Mouse (Mus musculus): ENCODE measurements around the gene Prss57. TPM values are rescaled to one million over a fixed set of nuclear protein-coding genes. Genes with fewer than 3 reads are reported as not detected.

The Prss57 gene
- polyA plus RNA-seq, 1 experiment from 2014 or later: not detected

- Histone ChIP-seq H3K9ac (ENCODE audit: low read depth, low read length) (no peak overlapping the region), H3K27me3 (ENCODE audit: control insufficient read depth, insufficient read depth, low read length) (peaks cover 10% of the 10 kb centered on the region; the same call in 1 of the 2 replicates)
- WGBS: 2% methylated on average over 12 of the region's 13 CpGs
Observed at GRCm38 (mm10) chr10:79780664-79781015, 10.1 kb downstream of the Prss57 start.

GRCm38 (mm10) chr10:79779784-79780663 lies 10.7 kb downstream of the Prss57 start:
- Histone ChIP-seq H3K9ac (ENCODE audit: low read depth, low read length) (no peak overlapping the region; the same call in 1 of the 2 replicates), H3K27me3 (ENCODE audit: control insufficient read depth, insufficient read depth, low read length) (peaks cover 10% of the 10 kb centered on the region; the same call in 1 of the 2 replicates), H3K4me2 (replicated peaks; ENCODE audit: low read depth, low read length) (peak overlapping the region; percentile 77), H3K4me3 (ENCODE audit: low read length) (peak overlapping the region; percentile 43), H3K27ac (ENCODE audit: low read depth, low read length) (no peak overlapping the region), H3K9me3 (ENCODE audit: control insufficient read depth, low read length) (no peaks in the 10 kb centered on the region), H3K36me3 (ENCODE audit: control insufficient read depth, insufficient read depth, low read length) (no peaks in the 10 kb centered on the region), H3K4me1 (ENCODE audit: control insufficient read depth, insufficient read depth, low read length) (peaks cover 21% of the 10 kb centered on the region)
- WGBS: 3% methylated on average over 55 of the region's 55 CpGs
- peak; percentile 89 for ATAC-seq (ENCODE audit: low FRiP score, low TSS enrichment)

More at GRCm38 (mm10) chr10:79780664-79781015, 10.1 kb downstream of the Prss57 start:
- Histone ChIP-seq H3K4me2 (replicated peaks; ENCODE audit: low read depth, low read length) (peak overlapping the region; percentile 77), H3K4me1 (ENCODE audit: control insufficient read depth, insufficient read depth, low read length) (peaks cover 21% of the 10 kb centered on the region), H3K36me3 (ENCODE audit: control insufficient read depth, insufficient read depth, low read length) (no peaks in the 10 kb centered on the region), H3K4me3 (ENCODE audit: low read length) (peak overlapping the region; percentile 43), H3K27ac (ENCODE audit: low read depth, low read length) (no peak overlapping the region), H3K9me3 (ENCODE audit: control insufficient read depth, low read length) (no peaks in the 10 kb centered on the region)
- no peak for ATAC-seq (ENCODE audit: low FRiP score, low TSS enrichment)

GRCm38 (mm10) chr10:79779193-79779592 lies 11.6 kb downstream of the Prss57 start:
- Histone ChIP-seq H3K4me1 (ENCODE audit: control insufficient read depth, insufficient read depth, low read length) (peaks cover 21% of the 10 kb centered on the region), H3K27ac (ENCODE audit: low read depth, low read length) (no peak overlapping the region), H3K27me3 (ENCODE audit: control insufficient read depth, insufficient read depth, low read length) (peaks cover 8% of the 10 kb centered on the region; the same call in 1 of the 2 replicates), H3K9ac (ENCODE audit: low read depth, low read length) (no peak overlapping the region), H3K36me3 (ENCODE audit: control insufficient read depth, insufficient read depth, low read length) (no peaks in the 10 kb centered on the region), H3K9me3 (ENCODE audit: control insufficient read depth, low read length) (no peaks in the 10 kb centered on the region), H3K4me2 (replicated peaks; ENCODE audit: low read depth, low read length) (no peak overlapping the region), H3K4me3 (ENCODE audit: low read length) (no peak overlapping the region)
- 36% methylated on average over 2 of the region's 2 CpGs for WGBS
- no peak for ATAC-seq (ENCODE audit: low FRiP score, low TSS enrichment)

DNA sequence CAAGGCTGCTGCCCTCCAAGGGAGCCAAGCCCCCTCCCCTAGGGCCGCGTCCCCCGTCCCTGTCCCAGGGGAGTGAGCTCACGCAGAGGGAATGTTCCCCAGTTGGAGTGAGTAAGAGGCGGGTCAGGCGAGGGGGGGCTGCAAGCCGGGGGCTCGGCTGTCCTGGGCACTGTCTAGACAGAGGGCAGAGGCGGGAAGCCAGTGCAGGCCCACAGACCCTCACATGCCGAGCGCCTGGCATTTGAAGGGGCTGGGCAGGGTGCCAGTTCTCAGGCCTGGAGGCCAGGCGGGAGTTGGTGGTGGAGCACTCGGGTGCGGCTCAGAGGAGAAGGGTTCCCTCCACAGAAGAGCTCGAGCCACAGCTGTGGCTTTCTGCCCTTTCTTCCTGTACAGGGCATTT lies 12.8 kb downstream of the Prss57 start:
- Histone ChIP-seq H3K36me3 (ENCODE audit: control insufficient read depth, insufficient read depth, low read length) (no peaks in the 10 kb centered on the region), H3K4me1 (ENCODE audit: control insufficient read depth, insufficient read depth, low read length) (peaks cover 21% of the 10 kb centered on the region), H3K4me2 (replicated peaks; ENCODE audit: low read depth, low read length) (peak overlapping the region; percentile 72), H3K27me3 (ENCODE audit: control insufficient read depth, insufficient read depth, low read length) (peaks cover 8% of the 10 kb centered on the region; the same call in 1 of the 2 replicates), H3K4me3 (ENCODE audit: low read length) (peak overlapping the region; percentile 53; the same call in 1 of the 2 replicates), H3K9me3 (ENCODE audit: control insufficient read depth, low read length) (no peaks in the 10 kb centered on the region), H3K9ac (ENCODE audit: low read depth, low read length) (peak overlapping the region; percentile 28; the same call in 1 of the 2 replicates), H3K27ac (ENCODE audit: low read depth, low read length) (no peak overlapping the region)
- no peak for ATAC-seq (ENCODE audit: low FRiP score, low TSS enrichment)
- WGBS: 15% methylated on average over 15 of the region's 15 CpGs

GRCm38 (mm10) chr10:79777103-79777531 lies 13.6 kb downstream of the Prss57 start, which contains the start of gene Fstl3:
Fstl3 (plus strand) TSS chr10:79777272.
- WGBS: 1% methylated on average over 39 of the region's 39 CpGs
- peak within 1 kb of the TSS; percentile 64 for H3K9ac ChIP-seq (ENCODE audit: low read depth, low read length)
- H3K4me1 ChIP-seq (ENCODE audit: control insufficient read depth, insufficient read depth, low read length): peaks cover 21% of the 10 kb centered on the region
- H3K4me2 ChIP-seq (replicated peaks; ENCODE audit: low read depth, low read length): peak within 1 kb of the TSS; percentile 72
- no peak within 1 kb of the TSS for H3K27ac ChIP-seq (ENCODE audit: low read depth, low read length)
- peak within 1 kb of the TSS; percentile 53 for H3K4me3 ChIP-seq (ENCODE audit: low read length)
- H3K36me3 ChIP-seq (ENCODE audit: control insufficient read depth, insufficient read depth, low read length): no peaks in the 10 kb centered on the region
- peaks cover 8% of the 10 kb centered on the region; the same call in 1 of the 2 replicates for H3K27me3 ChIP-seq (ENCODE audit: control insufficient read depth, insufficient read depth, low read length)
- no peak for ATAC-seq (ENCODE audit: low FRiP score, low TSS enrichment)
- H3K9me3 ChIP-seq (ENCODE audit: control insufficient read depth, low read length): no peaks in the 10 kb centered on the region; the same call in 1 of the 2 replicates

DNA sequence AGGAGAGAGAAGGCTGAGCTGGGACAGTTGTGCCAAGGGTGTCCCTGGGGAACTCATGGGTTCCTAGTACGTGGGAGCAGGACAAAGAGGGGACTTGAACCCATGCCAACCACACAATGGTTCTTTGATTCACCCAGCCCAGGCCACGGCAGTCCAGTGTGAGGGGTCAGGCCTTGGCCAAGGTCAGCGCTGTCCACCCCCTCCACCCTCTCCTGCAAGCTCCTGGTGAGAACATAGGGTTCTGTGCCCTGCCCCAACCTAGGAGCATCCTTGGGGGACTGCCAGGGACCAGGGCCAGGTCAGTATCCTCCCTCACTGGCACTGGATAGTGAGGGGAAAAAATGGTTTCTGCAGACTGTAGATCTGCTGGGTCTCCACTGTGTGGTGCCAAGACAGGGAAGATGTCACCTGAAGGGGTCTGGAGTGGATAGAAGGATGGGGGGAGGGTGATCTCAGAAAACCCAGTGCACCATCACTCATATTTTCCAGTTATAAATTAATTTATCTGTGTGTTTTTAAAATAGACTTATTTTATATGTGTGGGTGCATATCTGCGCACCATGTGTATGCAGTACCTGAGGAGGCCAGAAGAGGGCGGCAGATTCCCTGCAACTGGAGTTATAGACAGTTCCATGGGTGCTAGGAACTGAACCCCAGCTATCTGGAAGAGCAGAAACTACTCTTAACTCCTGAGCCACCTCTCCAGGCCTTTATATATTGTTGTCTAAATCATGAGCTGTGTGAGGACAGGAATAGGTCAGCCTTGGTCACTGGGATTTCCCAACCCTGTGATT lies 16.1 kb downstream of the Prss57 start:
- 67% methylated on average over 5 of the region's 5 CpGs for WGBS
- H3K4me1 ChIP-seq (ENCODE audit: control insufficient read depth, insufficient read depth, low read length): peaks cover 11% of the 10 kb centered on the region
- no peak overlapping the region for H3K9ac ChIP-seq (ENCODE audit: low read depth, low read length)
- H3K36me3 ChIP-seq (ENCODE audit: control insufficient read depth, insufficient read depth, low read length): no peaks in the 10 kb centered on the region
- H3K27me3 ChIP-seq (ENCODE audit: control insufficient read depth, insufficient read depth, low read length): 0 out of 2 replicates have a peak, but pooled peaks cover 4% of the 10 kb centered on the region
- H3K27ac ChIP-seq (ENCODE audit: low read depth, low read length): no peak overlapping the region
- no peak overlapping the region for H3K4me2 ChIP-seq (replicated peaks; ENCODE audit: low read depth, low read length)
- no peaks in the 10 kb centered on the region; the same call in 1 of the 2 replicates for H3K9me3 ChIP-seq (ENCODE audit: control insufficient read depth, low read length)
- no peak overlapping the region for H3K4me3 ChIP-seq (ENCODE audit: low read length)
- no peak for ATAC-seq (ENCODE audit: low FRiP score, low TSS enrichment)

DNA sequence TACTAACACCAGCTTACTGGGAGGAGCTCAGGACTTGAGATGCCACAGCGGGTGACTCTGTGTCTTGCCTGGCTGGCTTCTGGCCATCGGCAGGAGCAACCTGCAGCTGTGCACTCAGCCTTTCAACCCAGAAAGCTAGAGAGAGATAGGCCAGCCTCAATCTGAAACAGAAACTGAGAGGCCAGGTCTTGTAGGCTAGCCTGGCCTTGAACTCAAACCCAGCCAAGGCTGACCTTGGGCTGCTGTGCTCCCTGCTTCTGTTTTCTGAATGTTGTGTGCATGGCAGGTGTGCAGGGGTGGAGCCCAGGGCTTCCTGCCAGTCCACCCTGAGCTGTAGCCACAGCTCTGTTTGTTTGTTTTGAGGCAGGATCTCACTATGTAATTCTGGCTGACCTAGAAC lies 17.6 kb downstream of the Prss57 start:
- no peak overlapping the region for H3K4me2 ChIP-seq (replicated peaks; ENCODE audit: low read depth, low read length)
- H3K9me3 ChIP-seq (ENCODE audit: control insufficient read depth, low read length): no peaks in the 10 kb centered on the region; the same call in 1 of the 2 replicates
- H3K4me1 ChIP-seq (ENCODE audit: control insufficient read depth, insufficient read depth, low read length): peaks cover 15% of the 10 kb centered on the region
- 89% methylated on average over 2 of the region's 2 CpGs for WGBS
- H3K27ac ChIP-seq (ENCODE audit: low read depth, low read length): no peak overlapping the region
- ATAC-seq (ENCODE audit: low FRiP score, low TSS enrichment): no peak
- H3K36me3 ChIP-seq (ENCODE audit: control insufficient read depth, insufficient read depth, low read length): no peaks in the 10 kb centered on the region
- no peaks in the 10 kb centered on the region for H3K27me3 ChIP-seq (ENCODE audit: control insufficient read depth, insufficient read depth, low read length)
- no peak overlapping the region for H3K4me3 ChIP-seq (ENCODE audit: low read length)
- no peak overlapping the region for H3K9ac ChIP-seq (ENCODE audit: low read depth, low read length)

GRCm38 (mm10) chr10:79772320-79772719 lies 18.4 kb downstream of the Prss57 start:
- no peaks in the 10 kb centered on the region; the same call in 1 of the 2 replicates for H3K9me3 ChIP-seq (ENCODE audit: control insufficient read depth, low read length)
- no peaks in the 10 kb centered on the region for H3K27me3 ChIP-seq (ENCODE audit: control insufficient read depth, insufficient read depth, low read length)
- H3K9ac ChIP-seq (ENCODE audit: low read depth, low read length): no peak overlapping the region
- no peaks in the 10 kb centered on the region for H3K36me3 ChIP-seq (ENCODE audit: control insufficient read depth, insufficient read depth, low read length)
- ATAC-seq (ENCODE audit: low FRiP score, low TSS enrichment): no peak
- H3K4me1 ChIP-seq (ENCODE audit: control insufficient read depth, insufficient read depth, low read length): peaks cover 11% of the 10 kb centered on the region
- H3K4me2 ChIP-seq (replicated peaks; ENCODE audit: low read depth, low read length): no peak overlapping the region
- WGBS: 94% methylated on average over 3 of the region's 3 CpGs
- H3K27ac ChIP-seq (ENCODE audit: low read depth, low read length): no peak overlapping the region
- no peak overlapping the region for H3K4me3 ChIP-seq (ENCODE audit: low read length)

Data from kidney, embryonic 14.5 days (tissue).